Mouse (Mus musculus): ENCODE results near the gene Oas1c. TPM values are rescaled to one million over a fixed set of nuclear protein-coding genes. Genes with fewer than 3 reads are reported as not detected.
A peak's percentile ranks its signal among the peaks of the same experiment; 100 is the strongest.

Oas1c gene
- 0.26 and 0.60 TPM in 2 replicates for polyA plus RNA-seq (2015; fragmentation: Nextera tagmentation; extraction: Ambion mirVana)

GRCm38 (mm10) chr5:120811951-120812819 is at the start of gene Oas1c:
Oas1c (minus strand) TSS chr5:120812514.
- peaks cover 4% of the 10 kb centered on the region for H3K4me1 ChIP-seq
- ATAC-seq, result peak; percentile 83
- H3K27me3 ChIP-seq, result no peaks in the 10 kb centered on the region
- peak within 1 kb of the TSS; percentile 28 for H3K4me3 ChIP-seq
- no peaks in the 10 kb centered on the region for H3K9me3 ChIP-seq (replicated peaks)
- H3K9ac ChIP-seq, result peak within 1 kb of the TSS; percentile 50
- WGBS, result 7% methylated on average over 18 of the region's 18 CpGs
- H3K4me2 ChIP-seq, result peak within 1 kb of the TSS; percentile 58
- no peaks in the 10 kb centered on the region for H3K36me3 ChIP-seq (ENCODE audit: poor library complexity, severe bottlenecking)
- H3K27ac ChIP-seq, result 0 out of 2 replicates have a peak within 1 kb of the TSS, but pooled peaks have one; percentile 11

GRCm38 (mm10) chr5:120861121-120861520 is 48.8 kb upstream of the Oas1c start, which contains the start of gene Oas1h:
Oas1h (plus strand) TSS chr5:120861421.
- 54% methylated on average over 4 of the region's 4 CpGs for WGBS
- Histone ChIP-seq H3K4me2 (no peak within 1 kb of the TSS), H3K4me1 (no peaks in the 10 kb centered on the region), H3K27me3 (no peaks in the 10 kb centered on the region), H3K9me3 (replicated peaks) (no peaks in the 10 kb centered on the region), H3K36me3 (ENCODE audit: poor library complexity, severe bottlenecking) (no peaks in the 10 kb centered on the region), H3K9ac (no peak within 1 kb of the TSS), H3K27ac (no peak within 1 kb of the TSS), H3K4me3 (no peak within 1 kb of the TSS)
- ATAC-seq, result no peak

DNA sequence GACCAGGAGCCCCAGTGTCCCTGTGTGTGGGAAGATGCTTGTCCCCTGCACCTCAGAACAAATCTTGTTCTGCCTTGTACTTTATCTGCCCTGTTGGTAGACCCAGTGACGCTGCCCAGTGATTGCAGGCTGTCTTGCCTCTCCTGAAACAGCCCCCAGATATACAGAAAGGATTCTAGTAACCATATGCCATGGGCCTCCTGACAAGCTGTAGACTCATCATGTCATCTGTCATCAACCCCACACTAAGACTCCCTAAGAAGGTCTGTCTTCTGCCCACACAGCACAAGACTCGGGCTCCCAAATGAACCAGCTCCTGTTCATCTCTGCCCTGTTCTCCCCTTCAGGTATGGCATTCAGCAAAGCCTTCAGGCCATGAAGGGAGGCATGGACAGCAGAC is 46.9 kb upstream of the Oas1c start:
- no peaks in the 10 kb centered on the region for H3K4me1 ChIP-seq
- no peaks in the 10 kb centered on the region for H3K27me3 ChIP-seq
- H3K9me3 ChIP-seq (replicated peaks), result peaks cover 6% of the 10 kb centered on the region
- 85% methylated on average over 2 of the region's 2 CpGs for WGBS
- H3K4me3 ChIP-seq, result no peak overlapping the region
- no peak overlapping the region for H3K27ac ChIP-seq
- no peak overlapping the region for H3K4me2 ChIP-seq
- ATAC-seq, result no peak
- H3K9ac ChIP-seq, result no peak overlapping the region
- H3K36me3 ChIP-seq (ENCODE audit: poor library complexity, severe bottlenecking), result no peaks in the 10 kb centered on the region

- ATAC-seq, result no peak
- Histone ChIP-seq H3K36me3 (ENCODE audit: poor library complexity, severe bottlenecking) (no peaks in the 10 kb centered on the region), H3K4me1 (no peaks in the 10 kb centered on the region), H3K27ac (no peak overlapping the region), H3K4me3 (no peak overlapping the region), H3K9me3 (replicated peaks) (peaks cover 13% of the 10 kb centered on the region), H3K4me2 (no peak overlapping the region), H3K27me3 (no peaks in the 10 kb centered on the region), H3K9ac (no peak overlapping the region)
- WGBS, result 61% methylated on average over 3 of the region's 3 CpGs
Observed at GRCm38 (mm10) chr5:120849601-120850136, 37.4 kb upstream of the Oas1c start.

DNA sequence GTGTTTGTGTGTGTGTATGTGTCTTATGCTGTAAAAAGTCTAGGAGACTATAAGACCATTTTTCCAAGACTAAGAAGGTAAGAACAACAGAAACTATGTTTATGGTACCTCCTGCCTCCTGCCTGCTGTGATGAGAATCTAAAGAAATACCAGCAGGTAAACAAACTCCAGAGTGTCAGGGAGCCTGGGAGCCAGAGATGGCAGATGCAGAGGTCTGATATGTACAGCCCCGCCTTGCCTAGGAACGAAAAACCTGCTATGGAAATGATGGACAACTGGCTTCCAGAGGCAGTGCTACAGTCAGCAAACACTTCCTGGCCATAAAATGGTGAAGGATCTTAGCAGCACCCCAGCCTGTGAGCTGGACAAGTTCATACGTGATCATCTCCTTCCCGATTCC is 34.8 kb upstream of the Oas1c start, which contains the start of gene Oas1f:
Gene Oas1f, plus strand, starts transcription at position 301 of the 400 bp plus-strand sequence.
- H3K36me3 ChIP-seq (ENCODE audit: poor library complexity, severe bottlenecking), result no peaks in the 10 kb centered on the region
- no peak within 1 kb of the TSS for H3K9ac ChIP-seq
- 87% methylated on average over 4 of the region's 4 CpGs for WGBS
- H3K27me3 ChIP-seq, result no peaks in the 10 kb centered on the region
- no peak within 1 kb of the TSS for H3K4me3 ChIP-seq
- no peak within 1 kb of the TSS for H3K4me2 ChIP-seq
- no peaks in the 10 kb centered on the region for H3K9me3 ChIP-seq (replicated peaks)
- no peaks in the 10 kb centered on the region for H3K4me1 ChIP-seq
- H3K27ac ChIP-seq, result no peak within 1 kb of the TSS
- ATAC-seq, result no peak

- Histone ChIP-seq H3K27ac (no peak overlapping the region), H3K27me3 (no peaks in the 10 kb centered on the region), H3K9ac (no peak overlapping the region), H3K4me1 (no peaks in the 10 kb centered on the region), H3K4me2 (no peak overlapping the region), H3K36me3 (ENCODE audit: poor library complexity, severe bottlenecking) (no peaks in the 10 kb centered on the region), H3K4me3 (no peak overlapping the region), H3K9me3 (replicated peaks) (no peaks in the 10 kb centered on the region)
- ATAC-seq, result 0 out of 2 replicates have a peak, but pooled peaks have one; percentile 45
- WGBS, result 73% methylated on average over 3 of the region's 3 CpGs
Observed at GRCm38 (mm10) chr5:120844713-120845112, 32.4 kb upstream of the Oas1c start.

- H3K4me3 ChIP-seq, result no peak overlapping the region
- whole genome bisulfite sequencing, result 8% methylated on average over 8 of the region's 8 CpGs
- H3K36me3 ChIP-seq (ENCODE audit: poor library complexity, severe bottlenecking), result no peaks in the 10 kb centered on the region
- no peak for ATAC-seq
- no peak overlapping the region for H3K27ac ChIP-seq
- no peaks in the 10 kb centered on the region for H3K27me3 ChIP-seq
- no peak overlapping the region for H3K9ac ChIP-seq
- no peaks in the 10 kb centered on the region for H3K9me3 ChIP-seq (replicated peaks)
- no peak overlapping the region for H3K4me2 ChIP-seq
- H3K4me1 ChIP-seq, result peaks cover 13% of the 10 kb centered on the region
Observed at GRCm38 (mm10) chr5:120836731-120837585, 24.6 kb upstream of the Oas1c start.

DNA sequence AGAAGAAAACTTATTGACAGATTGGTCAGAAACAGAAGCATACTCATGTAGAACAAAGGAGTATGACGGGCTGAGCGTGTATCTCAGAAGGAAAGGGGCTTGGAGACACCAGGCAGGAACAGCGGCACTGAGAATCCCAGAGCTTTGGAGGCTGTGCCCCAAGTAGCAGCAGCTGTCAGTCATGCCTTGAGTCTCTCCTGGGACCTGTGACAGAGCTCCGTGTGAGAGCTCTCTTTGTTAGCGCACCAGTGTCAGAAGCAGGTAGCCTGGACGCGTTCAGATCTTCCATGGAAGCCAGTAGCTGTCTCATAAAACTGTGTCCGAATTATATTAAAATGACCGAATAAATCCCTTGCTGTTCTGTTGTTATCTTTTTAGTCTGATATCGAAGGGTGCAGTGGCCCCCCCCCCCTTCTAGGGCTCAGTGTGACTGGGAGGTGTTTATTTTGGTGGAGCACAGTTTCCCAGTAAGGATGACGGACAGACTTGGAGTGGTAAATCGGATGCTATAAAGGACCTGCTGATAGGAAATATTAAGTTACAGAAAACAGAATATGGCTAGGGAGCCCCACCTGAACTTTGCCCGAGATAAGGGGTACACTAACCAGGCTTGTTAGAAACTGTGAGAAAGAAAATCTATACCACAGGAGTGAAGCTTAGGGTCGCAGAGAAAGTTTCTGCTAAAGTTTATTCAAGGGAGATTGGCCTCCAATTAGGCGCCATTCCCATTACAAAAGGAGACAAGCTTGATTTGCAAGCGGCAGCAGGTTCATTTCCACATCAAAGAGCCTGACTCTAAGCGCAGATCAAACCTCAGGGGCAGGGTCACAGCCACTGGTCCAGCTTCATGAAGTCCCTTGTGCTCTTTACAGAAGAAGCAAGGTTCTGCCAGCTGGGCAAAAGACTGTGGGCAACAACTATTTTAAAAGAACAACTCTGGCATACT is 21.3 kb upstream of the Oas1c start:
- H3K9ac ChIP-seq, result 0 out of 2 replicates have a peak overlapping the region, but pooled peaks have one; percentile 40
- no peaks in the 10 kb centered on the region for H3K27me3 ChIP-seq
- H3K4me3 ChIP-seq, result no peak overlapping the region
- 7% methylated on average over 17 of the region's 17 CpGs for WGBS
- no peak for ATAC-seq
- peak overlapping the region; percentile 43 for H3K4me2 ChIP-seq
- H3K9me3 ChIP-seq (replicated peaks), result no peaks in the 10 kb centered on the region
- H3K36me3 ChIP-seq (ENCODE audit: poor library complexity, severe bottlenecking), result no peaks in the 10 kb centered on the region
- no peak overlapping the region for H3K27ac ChIP-seq
- peaks cover 13% of the 10 kb centered on the region for H3K4me1 ChIP-seq

DNA sequence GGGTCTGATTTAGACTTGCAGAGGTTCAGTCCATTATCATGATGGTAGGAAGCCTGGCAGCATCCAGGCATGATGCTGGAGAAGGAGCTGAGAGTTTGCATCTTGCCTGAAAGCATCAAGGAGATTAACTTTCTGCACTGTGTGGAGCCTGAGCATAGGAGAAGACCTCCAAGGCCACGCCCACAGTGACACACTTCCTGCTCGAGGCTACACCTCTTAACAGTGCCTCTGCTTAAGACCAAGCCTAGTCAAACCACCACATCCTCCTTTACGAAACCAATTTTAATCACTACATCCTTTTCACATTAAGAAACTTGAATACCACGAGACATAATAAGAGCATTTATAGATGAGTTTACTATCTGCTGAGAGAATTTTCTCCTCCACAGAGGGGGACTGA is 18.7 kb upstream of the Oas1c start:
- no peak overlapping the region for H3K4me2 ChIP-seq
- H3K27ac ChIP-seq, result no peak overlapping the region
- no peak for ATAC-seq
- H3K9ac ChIP-seq, result no peak overlapping the region
- WGBS, result 85% methylated on average over 4 of the region's 4 CpGs
- H3K27me3 ChIP-seq, result no peaks in the 10 kb centered on the region
- peaks cover 13% of the 10 kb centered on the region for H3K4me1 ChIP-seq
- no peak overlapping the region for H3K4me3 ChIP-seq
- no peaks in the 10 kb centered on the region for H3K36me3 ChIP-seq (ENCODE audit: poor library complexity, severe bottlenecking)
- H3K9me3 ChIP-seq (replicated peaks), result no peaks in the 10 kb centered on the region

- ATAC-seq, result no peak
- Histone ChIP-seq H3K4me2 (no peak overlapping the region), H3K27me3 (no peaks in the 10 kb centered on the region), H3K36me3 (ENCODE audit: poor library complexity, severe bottlenecking) (no peaks in the 10 kb centered on the region), H3K9me3 (replicated peaks) (peaks cover 23% of the 10 kb centered on the region), H3K4me3 (no peak overlapping the region), H3K27ac (no peak overlapping the region), H3K4me1 (no peaks in the 10 kb centered on the region), H3K9ac (no peak overlapping the region)
Observed at GRCm38 (mm10) chr5:120818999-120819398, 6.7 kb upstream of the Oas1c start.

DNA sequence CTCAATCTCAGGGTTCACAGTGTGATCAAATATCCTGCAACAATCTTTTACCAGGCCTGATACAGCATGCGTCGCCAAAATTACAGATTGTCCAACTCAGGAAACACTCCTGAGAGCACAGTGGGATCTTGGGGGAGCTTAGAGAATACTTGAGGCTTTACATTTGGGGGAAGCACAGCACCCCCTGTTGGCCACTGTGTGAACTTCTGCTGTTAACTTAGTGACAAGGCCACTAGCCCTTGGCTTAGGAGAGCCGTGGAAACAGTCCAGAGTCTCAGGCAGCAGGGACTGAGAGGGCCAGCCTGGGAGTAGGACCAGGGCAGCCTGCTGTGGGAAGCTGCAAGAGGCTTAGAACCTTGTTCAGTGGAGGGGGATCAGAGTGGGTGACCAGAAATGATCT is 3.6 kb upstream of the Oas1c start:
- WGBS, result 68% methylated on average over 3 of the region's 3 CpGs
- H3K27ac ChIP-seq, result no peak overlapping the region
- H3K27me3 ChIP-seq, result no peaks in the 10 kb centered on the region
- ATAC-seq, result no peak
- H3K36me3 ChIP-seq (ENCODE audit: poor library complexity, severe bottlenecking), result no peaks in the 10 kb centered on the region
- H3K9me3 ChIP-seq (replicated peaks), result peaks cover 20% of the 10 kb centered on the region
- H3K4me2 ChIP-seq, result no peak overlapping the region
- no peak overlapping the region for H3K9ac ChIP-seq
- H3K4me1 ChIP-seq, result peaks cover 4% of the 10 kb centered on the region
- no peak overlapping the region for H3K4me3 ChIP-seq
